Mouse (Mus musculus): ENCODE measurements around the gene Zcchc13.

DNA sequence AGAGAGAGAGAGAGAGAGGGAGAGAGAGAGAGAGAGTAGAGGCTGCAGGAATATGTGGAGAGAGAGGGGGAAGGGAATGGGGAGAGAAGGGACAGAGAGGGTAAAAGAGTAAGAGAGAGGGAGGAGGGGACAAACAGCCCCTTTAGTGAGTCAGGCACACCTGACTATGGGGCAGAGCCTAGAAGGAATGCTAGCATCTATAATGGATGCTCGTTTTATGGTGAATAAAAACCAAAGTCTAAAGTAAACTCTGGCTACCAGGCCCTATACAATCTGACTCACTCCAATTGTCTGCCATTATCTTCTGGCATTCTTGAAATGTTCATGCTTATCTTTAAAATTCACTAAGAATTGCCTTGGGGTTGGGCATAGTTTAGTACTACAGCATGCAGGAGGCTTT lies 21.7 kb downstream of the Zcchc13 start:
- TF ChIP-seq CTCF (IDR thresholded peaks at IDR 0.05; ENCODE audit: extremely low read depth, insufficient read depth, insufficient read length, insufficient replicate concordance) = no peak
- TF ChIP-seq POLR2A (IDR thresholded peaks at IDR 0.05; ENCODE audit: low read depth, low read length) = no peak

All from spleen, adult 2 months (tissue).